Mouse (Mus musculus) intestine, embryonic 15.5 days (tissue): ENCODE measurements around the gene Wbp2. TPM values are rescaled to one million over a fixed set of nuclear protein-coding genes. Genes with fewer than 3 reads are reported as not detected.

ENCODE experiments used
- ATAC-seq: fragments of 200-750 bp; cut with Nextera tagmentation; 2 replicates; pipeline ENCODE4 v1.8.0; 2017; ENCODE audit warnings: moderate TSS enrichment, moderate library complexity
- H3K27ac ChIP-seq: fragments of 300-500 bp; sonication (generic); 2 replicates; pipeline ENCODE4 v1.5.1; 2015; ENCODE audit warnings: mild to moderate bottlenecking, inconsistent platforms
- H3K27me3 ChIP-seq: fragments of 300-500 bp; sonication (generic); replicated peaks from 2 replicates; pipeline ENCODE4 v1.6.1; 2015; ENCODE audit warnings: inconsistent platforms
- H3K36me3 ChIP-seq: fragments of 300-500 bp; sonication (generic); 2 replicates; pipeline ENCODE4 v1.6.1; 2015; ENCODE audit warnings: inconsistent platforms
- H3K4me1 ChIP-seq: fragments of 300-500 bp; sonication (generic); replicated peaks from 2 replicates; pipeline ENCODE4 v1.6.1; 2015; ENCODE audit warnings: inconsistent platforms
- H3K4me2 ChIP-seq: fragments of 300-500 bp; sonication (generic); replicated peaks from 2 replicates; pipeline ENCODE4 v1.6.1; 2015; ENCODE audit warnings: mild to moderate bottlenecking, inconsistent platforms
- H3K4me3 ChIP-seq: fragments of 300-500 bp; sonication (generic); replicated peaks from 2 replicates; pipeline ENCODE4 v1.5.1; 2015; ENCODE audit warnings: inconsistent platforms
- H3K9ac ChIP-seq: fragments of 300-500 bp; sonication (generic); 2 replicates; pipeline ENCODE4 v1.6.1; 2015; ENCODE audit warnings: inconsistent platforms
- H3K9me3 ChIP-seq: fragments of 300-500 bp; sonication (generic); 2 replicates; pipeline ENCODE4 v1.6.1; 2016; ENCODE audit warnings: inconsistent platforms
- WGBS: fragments of 180-500 bp; shearing (Covaris S2); methylation state at CpG from one replicate; pipeline ENCODE4 v1.1.7; 2015; 5-methylcytosine and 5-hydroxymethylcytosine counted together
- polyA plus RNA-seq: library from polyadenylated mRNA; unstranded; fragments of >200 nt; fragmentation: Nextera tagmentation; extraction: Ambion mirVana; gene quantifications from 2 replicates; pipeline ENCODE4 v1.2.1, GENCODE M21; 2015

Wbp2 gene
- polyA plus RNA-seq, 1 experiment from 2014 or later: 93.5 TPM

DNA sequence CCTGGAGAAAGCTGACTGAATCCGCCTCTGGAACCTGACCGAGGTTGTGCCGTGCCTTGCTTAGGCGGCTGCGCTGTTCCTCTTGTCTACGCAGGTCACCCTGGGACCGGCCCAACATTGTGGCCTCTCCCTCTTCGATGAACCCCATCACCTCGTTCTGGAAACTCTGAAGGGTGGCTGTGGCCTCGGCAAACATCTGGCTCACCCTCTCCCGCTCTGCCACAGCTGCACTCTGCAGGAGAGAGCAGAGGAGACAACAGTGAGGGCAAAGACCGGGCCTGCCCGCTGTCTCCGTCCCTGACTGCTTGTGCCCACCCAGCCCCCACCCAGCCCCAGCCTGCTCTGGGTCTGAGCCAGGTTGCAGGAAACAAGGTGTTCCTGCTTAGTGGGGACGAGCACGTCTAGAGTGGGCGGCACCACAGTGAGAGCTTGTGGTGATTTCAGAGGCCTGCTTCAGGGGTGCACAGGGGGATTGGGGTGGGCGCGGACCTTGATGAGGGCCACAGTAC lies 21.0 kb upstream of the Wbp2 start:
- no peaks in the 10 kb centered on the region for H3K9me3 ChIP-seq
- no peak overlapping the region for H3K27ac ChIP-seq
- WGBS: 37% methylated on average over 19 of the region's 19 CpGs
- H3K4me1 ChIP-seq: peaks cover 66% of the 10 kb centered on the region
- H3K27me3 ChIP-seq: peaks cover 41% of the 10 kb centered on the region
- H3K4me3 ChIP-seq: peak overlapping the region; percentile 56
- peak overlapping the region; percentile 17 for H3K9ac ChIP-seq
- ATAC-seq: no peak
- H3K4me2 ChIP-seq: peak overlapping the region; percentile 88
- H3K36me3 ChIP-seq: no peaks in the 10 kb centered on the region

- peaks cover 70% of the 10 kb centered on the region for H3K4me1 ChIP-seq
- 46% methylated on average over 14 of the region's 14 CpGs for WGBS
- peak overlapping the region; percentile 17; the same call in 1 of the 2 replicates for H3K9ac ChIP-seq
- peaks cover 41% of the 10 kb centered on the region for H3K27me3 ChIP-seq
- H3K9me3 ChIP-seq: no peaks in the 10 kb centered on the region
- H3K4me3 ChIP-seq: peak overlapping the region; percentile 56; the same call in 1 of the 2 replicates
- no peak for ATAC-seq
- no peak overlapping the region for H3K27ac ChIP-seq
- H3K36me3 ChIP-seq: no peaks in the 10 kb centered on the region
- peak overlapping the region; percentile 88 for H3K4me2 ChIP-seq
Observed at GRCm38 (mm10) chr11:116106963-116107776, 20.4 kb upstream of the Wbp2 start.

DNA sequence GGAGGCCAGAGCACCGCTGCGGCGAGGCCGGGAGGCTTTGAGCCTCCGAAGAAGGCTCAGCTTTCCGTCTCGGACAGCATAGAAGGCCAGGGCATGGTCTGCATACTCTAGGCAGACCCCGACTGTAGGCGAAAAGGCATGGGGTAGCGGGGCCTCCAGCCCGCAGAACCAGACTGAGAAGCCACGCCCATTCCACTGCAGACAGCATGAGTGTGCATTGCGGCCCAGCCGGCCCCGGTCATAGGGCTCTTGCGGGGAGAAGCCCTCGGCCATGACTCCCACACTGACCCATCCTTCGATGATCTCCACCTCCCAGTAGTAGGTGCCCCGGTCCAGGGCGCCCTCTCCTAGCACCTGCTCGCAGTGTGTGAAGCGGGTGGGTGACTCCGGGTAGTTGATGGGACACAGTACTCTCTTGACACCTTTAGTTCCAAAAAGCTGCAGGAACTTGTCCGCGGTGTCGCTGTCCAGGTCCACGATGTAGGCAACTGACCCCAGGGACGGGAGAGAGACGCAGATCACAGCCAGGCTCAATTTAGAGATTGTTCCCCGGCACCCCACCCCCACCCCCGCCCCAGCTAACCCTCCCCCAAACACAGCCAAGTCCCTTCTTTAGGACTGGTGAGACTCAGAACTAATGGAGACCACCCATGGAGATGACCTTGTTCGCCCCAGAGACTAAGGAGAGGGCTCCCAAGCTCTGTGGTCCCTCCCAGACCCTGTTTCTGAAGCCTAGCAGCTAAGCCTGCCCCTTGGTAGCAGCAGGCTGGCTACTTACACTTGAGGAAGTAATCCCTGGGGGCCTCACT lies 19.6 kb upstream of the Wbp2 start:
- peak; percentile 5; the same call in 1 of the 2 replicates for ATAC-seq
- Histone ChIP-seq H3K27me3 (peaks cover 41% of the 10 kb centered on the region), H3K36me3 (no peaks in the 10 kb centered on the region), H3K9me3 (no peaks in the 10 kb centered on the region), H3K4me3 (no peak overlapping the region), H3K27ac (no peak overlapping the region), H3K9ac (peak overlapping the region; percentile 23; the same call in 1 of the 2 replicates), H3K4me2 (peak overlapping the region; percentile 52), H3K4me1 (peaks cover 78% of the 10 kb centered on the region)
- 29% methylated on average over 32 of the region's 32 CpGs for WGBS

- WGBS: 90% methylated on average over 2 of the region's 2 CpGs
- Histone ChIP-seq H3K9me3 (no peaks in the 10 kb centered on the region), H3K27me3 (peaks cover 32% of the 10 kb centered on the region), H3K9ac (no peak overlapping the region), H3K36me3 (no peaks in the 10 kb centered on the region), H3K4me3 (no peak overlapping the region), H3K4me2 (no peak overlapping the region), H3K27ac (no peak overlapping the region), H3K4me1 (peaks cover 86% of the 10 kb centered on the region)
- no peak for ATAC-seq
Observed at GRCm38 (mm10) chr11:116105065-116105464, 18.3 kb upstream of the Wbp2 start.

GRCm38 (mm10) chr11:116104006-116104646 lies 17.3 kb upstream of the Wbp2 start:
- Histone ChIP-seq H3K4me1 (peaks cover 85% of the 10 kb centered on the region), H3K9ac (0 out of 2 replicates have a peak overlapping the region, but pooled peaks have one; percentile 23)

GRCm38 (mm10) chr11:116103572-116103971 lies 16.8 kb upstream of the Wbp2 start:
- WGBS: 68% methylated on average over 12 of the region's 12 CpGs
- Histone ChIP-seq H3K4me2 (no peak overlapping the region), H3K27me3 (peaks cover 17% of the 10 kb centered on the region), H3K4me1 (peaks cover 85% of the 10 kb centered on the region), H3K9me3 (no peaks in the 10 kb centered on the region), H3K9ac (0 out of 2 replicates have a peak overlapping the region, but pooled peaks have one; percentile 23), H3K27ac (0 out of 2 replicates have a peak overlapping the region, but pooled peaks have one; percentile 66), H3K36me3 (no peaks in the 10 kb centered on the region), H3K4me3 (no peak overlapping the region)
- ATAC-seq: no peak

More at GRCm38 (mm10) chr11:116104006-116104646, 17.3 kb upstream of the Wbp2 start:
- WGBS: 41% methylated on average over 14 of the region's 14 CpGs
- Histone ChIP-seq H3K27me3 (peaks cover 22% of the 10 kb centered on the region), H3K4me2 (0 out of 2 replicates have a peak overlapping the region, but pooled peaks have one; percentile 27), H3K4me3 (no peak overlapping the region), H3K9me3 (no peaks in the 10 kb centered on the region), H3K36me3 (no peaks in the 10 kb centered on the region), H3K27ac (peak overlapping the region; percentile 66)
- ATAC-seq: peak; percentile 60

GRCm38 (mm10) chr11:116102472-116102871 lies 15.7 kb upstream of the Wbp2 start:
- no peak for ATAC-seq
- H3K4me1 ChIP-seq: peaks cover 80% of the 10 kb centered on the region
- no peak overlapping the region for H3K4me3 ChIP-seq
- H3K36me3 ChIP-seq: no peaks in the 10 kb centered on the region
- peaks cover 6% of the 10 kb centered on the region for H3K27me3 ChIP-seq
- peak overlapping the region; percentile 86 for H3K27ac ChIP-seq
- H3K9me3 ChIP-seq: no peaks in the 10 kb centered on the region
- no peak overlapping the region for H3K9ac ChIP-seq
- 53% methylated on average over 3 of the region's 4 CpGs for WGBS
- peak overlapping the region; percentile 20; the same call in 1 of the 2 replicates for H3K4me2 ChIP-seq

- no peaks in the 10 kb centered on the region for H3K9me3 ChIP-seq
- H3K27ac ChIP-seq: peak overlapping the region; percentile 86
- H3K36me3 ChIP-seq: no peaks in the 10 kb centered on the region
- peak overlapping the region; percentile 20; the same call in 1 of the 2 replicates for H3K4me2 ChIP-seq
- H3K4me3 ChIP-seq: no peak overlapping the region
- H3K27me3 ChIP-seq: peaks cover under 1% of the 10 kb centered on the region
- peak; percentile 47 for ATAC-seq
- peaks cover 75% of the 10 kb centered on the region for H3K4me1 ChIP-seq
- 31% methylated on average over 11 of the region's 11 CpGs for WGBS
- H3K9ac ChIP-seq: peak overlapping the region; percentile 18; the same call in 1 of the 2 replicates
Observed at GRCm38 (mm10) chr11:116101931-116102381, 15.2 kb upstream of the Wbp2 start.

- H3K9ac ChIP-seq: no peak overlapping the region
Observed at GRCm38 (mm10) chr11:116100839-116101238, 14.0 kb upstream of the Wbp2 start.

GRCm38 (mm10) chr11:116100385-116100784 lies 13.6 kb upstream of the Wbp2 start:
- H3K4me2 ChIP-seq: no peak overlapping the region
- peak; percentile 32; the same call in 1 of the 2 replicates for ATAC-seq
- H3K27ac ChIP-seq: peak overlapping the region; percentile 86
- H3K9ac ChIP-seq: no peak overlapping the region
- no peaks in the 10 kb centered on the region for H3K27me3 ChIP-seq
- peaks cover 62% of the 10 kb centered on the region for H3K4me1 ChIP-seq
- H3K4me3 ChIP-seq: no peak overlapping the region
- no peaks in the 10 kb centered on the region for H3K36me3 ChIP-seq
- H3K9me3 ChIP-seq: no peaks in the 10 kb centered on the region
- WGBS: 32% methylated on average over 6 of the region's 6 CpGs

More at GRCm38 (mm10) chr11:116100839-116101238, 14.0 kb upstream of the Wbp2 start:
- no peaks in the 10 kb centered on the region for H3K9me3 ChIP-seq
- H3K4me2 ChIP-seq: no peak overlapping the region
- ATAC-seq: no peak
- H3K4me3 ChIP-seq: no peak overlapping the region
- H3K4me1 ChIP-seq: peaks cover 64% of the 10 kb centered on the region
- WGBS: 71% methylated on average over 7 of the region's 7 CpGs
- no peaks in the 10 kb centered on the region for H3K36me3 ChIP-seq
- H3K27ac ChIP-seq: peak overlapping the region; percentile 86
- no peaks in the 10 kb centered on the region for H3K27me3 ChIP-seq

DNA sequence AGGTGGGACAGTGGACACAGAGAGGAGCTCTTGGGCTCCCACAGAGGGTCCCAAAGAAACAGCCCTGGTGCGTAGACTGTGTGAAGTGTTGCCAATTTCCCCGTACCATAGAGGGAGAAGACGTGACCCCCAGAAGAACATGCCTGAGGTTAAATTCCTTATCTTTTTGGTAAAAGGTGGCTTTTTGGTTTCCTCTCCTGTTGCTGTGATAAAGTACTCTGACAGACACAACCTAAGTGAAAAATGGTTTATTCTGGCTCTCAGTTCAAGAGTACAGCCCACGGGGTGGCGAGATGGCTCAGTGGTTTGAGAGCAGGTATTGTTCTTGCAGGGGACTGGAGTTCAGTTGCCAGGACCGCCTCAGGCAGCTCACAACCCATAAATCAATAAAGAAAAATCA lies 12.7 kb upstream of the Wbp2 start:
- no peak for ATAC-seq
- Histone ChIP-seq H3K4me1 (peaks cover 60% of the 10 kb centered on the region), H3K9me3 (no peaks in the 10 kb centered on the region), H3K9ac (0 out of 2 replicates have a peak overlapping the region, but pooled peaks have one; percentile 28), H3K27ac (peak overlapping the region; percentile 66; the same call in 1 of the 2 replicates), H3K4me3 (no peak overlapping the region), H3K27me3 (no peaks in the 10 kb centered on the region), H3K36me3 (no peaks in the 10 kb centered on the region), H3K4me2 (no peak overlapping the region)
- WGBS: 81% methylated on average over 6 of the region's 6 CpGs
